Mouse (Mus musculus): ENCODE measurements at regions not wholly inside any gene's neighbourhood (a gene's known extent, or its start where the extent isn't known, plus 50 kb on each side); places are given as distances from the start of the nearest gene placed in this dataset.

- peak; percentile 99 for TF ChIP-seq CTCF (conservative IDR thresholded peaks at IDR 0.05)
These were observed 139.3 kb upstream of the Dcn start for GRCm38 (mm10) chr10:97339866-97340706.

DNA sequence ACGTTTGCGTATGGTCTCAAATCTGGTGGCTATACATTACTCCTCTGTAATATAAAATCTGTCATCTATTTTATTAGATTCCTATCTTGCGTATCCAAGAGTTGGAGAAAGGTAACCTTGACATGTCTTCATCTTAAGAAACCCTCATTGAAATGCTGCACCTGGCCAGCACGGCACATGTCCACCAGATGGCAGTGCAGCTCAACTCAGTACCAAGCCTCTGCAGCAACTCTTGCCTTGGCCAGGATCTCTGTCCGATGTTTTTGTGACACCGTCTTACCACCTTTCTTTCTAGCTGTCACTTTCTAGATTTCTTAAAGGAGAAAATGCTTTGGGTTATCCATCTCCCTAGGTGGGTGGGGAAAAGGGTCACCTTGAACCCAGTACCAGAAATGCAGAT lies 134.1 kb upstream of the Dcn start:
- DNase-seq (ENCODE audit: low spot score in 2 of 2), result peak; percentile 65 to 80
- peak; percentile 99 for TF ChIP-seq CTCF (conservative IDR thresholded peaks at IDR 0.05)
- Histone ChIP-seq H3K4me3 (no peak overlapping the region), H3K27ac (no peak overlapping the region)

More at GRCm38 (mm10) chr10:97339866-97340706, 139.3 kb upstream of the Dcn start:
- Histone ChIP-seq H3K4me3 (no peak overlapping the region; the same call in 1 of the 2 replicates), H3K27ac (no peak overlapping the region)
- peak in 1 of 2 experiments; percentile 32 for DNase-seq (ENCODE audit: low spot score in 2 of 2)

DNA sequence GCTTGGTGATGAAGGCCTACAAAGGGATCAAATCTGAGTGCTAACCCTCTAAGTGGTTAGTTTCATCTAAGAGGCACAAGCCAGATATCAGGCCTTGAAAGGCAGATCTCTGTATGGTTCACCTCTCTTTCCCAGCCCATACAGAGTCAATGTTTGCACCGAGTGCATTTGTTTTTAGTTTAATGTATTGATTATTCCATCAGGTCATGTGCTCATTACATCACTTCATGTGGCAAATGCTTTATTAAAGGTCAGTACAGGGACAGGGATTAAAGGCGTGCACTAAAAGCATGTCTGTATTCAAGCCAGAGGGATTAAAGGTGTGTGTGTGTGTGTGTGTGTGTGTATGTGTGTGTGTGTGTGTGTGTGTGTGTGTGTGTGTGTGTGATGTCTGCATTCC lies 132.5 kb upstream of the Dcn start:
- no peak for TF ChIP-seq CTCF (conservative IDR thresholded peaks at IDR 0.05)
- no peak overlapping the region for H3K27ac ChIP-seq
- no peak overlapping the region for H3K4me3 ChIP-seq
- DNase-seq (ENCODE audit: low spot score in 2 of 2), result no peak

DNA sequence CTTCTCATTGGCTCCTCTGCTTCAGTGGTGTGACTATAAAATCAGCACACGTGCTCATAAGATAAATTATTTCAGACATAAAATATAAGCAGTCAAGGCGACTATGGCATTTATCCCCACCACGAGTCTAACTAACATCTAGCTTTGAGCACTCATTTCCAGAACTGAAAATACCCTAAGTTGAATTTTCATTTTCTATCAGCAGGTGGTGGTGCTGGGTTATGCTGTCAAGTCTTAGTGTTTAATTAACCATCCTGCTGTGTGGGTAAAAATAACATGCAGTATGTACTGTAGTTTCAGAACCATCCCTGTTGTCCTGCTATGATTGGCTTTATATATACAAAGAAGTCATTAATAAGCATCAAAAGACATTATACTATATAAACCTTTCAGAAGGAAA lies 110.8 kb upstream of the Dcn start:
- Histone ChIP-seq H3K27ac (no peak overlapping the region), H3K4me3 (no peak overlapping the region)
- DNase-seq (ENCODE audit: low spot score in 2 of 2), result no peak
- TF ChIP-seq CTCF (conservative IDR thresholded peaks at IDR 0.05), result peak; percentile 75

GRCm38 (mm10) chr10:97375824-97376223 lies 103.6 kb upstream of the Dcn start:
- TF ChIP-seq CTCF (conservative IDR thresholded peaks at IDR 0.05), result peak; percentile 90
- DNase-seq (ENCODE audit: low spot score in 2 of 2), result peak; percentile 40 to 78
- Histone ChIP-seq H3K4me3 (no peak overlapping the region), H3K27ac (no peak overlapping the region)

DNA sequence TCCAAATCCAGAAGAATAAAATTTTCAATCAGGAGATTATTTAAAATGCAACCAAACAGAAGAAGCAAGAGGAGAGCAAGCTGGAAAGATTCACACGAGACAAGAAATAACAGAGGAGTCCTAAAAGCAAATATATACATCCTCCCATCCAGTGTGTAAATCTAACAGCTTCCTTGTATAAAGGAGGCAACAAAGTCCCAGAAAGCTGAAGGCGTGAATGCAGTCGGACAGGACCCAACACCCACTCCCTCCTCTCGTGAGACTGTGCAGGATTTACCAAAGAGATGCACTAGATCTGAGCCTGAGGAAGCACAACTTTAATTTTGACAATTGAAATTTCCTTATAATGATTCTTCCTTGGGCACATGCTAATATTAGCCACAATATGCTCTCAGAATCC lies 103.0 kb upstream of the Dcn start:
- Histone ChIP-seq H3K4me3 (no peak overlapping the region), H3K27ac (no peak overlapping the region)
- TF ChIP-seq CTCF (conservative IDR thresholded peaks at IDR 0.05), result no peak
- DNase-seq (ENCODE audit: low spot score in 2 of 2), result no peak

DNA sequence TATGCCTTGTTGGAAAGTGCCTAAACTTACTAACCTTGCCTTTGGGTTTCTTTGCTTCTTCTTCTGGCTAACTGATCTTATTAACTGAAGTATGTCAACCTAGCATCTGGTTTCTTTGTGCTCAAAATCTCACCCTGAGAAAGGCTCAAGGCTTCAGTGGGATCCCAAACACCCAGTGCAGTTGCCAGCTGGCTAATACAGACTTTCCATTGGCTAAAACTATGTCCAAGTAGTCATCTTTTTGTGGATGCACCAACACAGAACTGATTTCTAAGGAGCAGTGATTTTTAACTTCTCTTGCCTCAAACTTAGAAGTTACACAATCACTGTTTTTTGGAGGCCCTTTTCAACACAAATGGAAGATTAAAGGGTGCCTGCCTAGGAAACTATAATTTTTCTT lies 97.8 kb upstream of the Dcn start:
- H3K4me3 ChIP-seq, result no peak overlapping the region
- DNase-seq (ENCODE audit: low spot score in 2 of 2), result no peak
- no peak overlapping the region for H3K27ac ChIP-seq
- no peak for TF ChIP-seq CTCF (conservative IDR thresholded peaks at IDR 0.05)

DNA sequence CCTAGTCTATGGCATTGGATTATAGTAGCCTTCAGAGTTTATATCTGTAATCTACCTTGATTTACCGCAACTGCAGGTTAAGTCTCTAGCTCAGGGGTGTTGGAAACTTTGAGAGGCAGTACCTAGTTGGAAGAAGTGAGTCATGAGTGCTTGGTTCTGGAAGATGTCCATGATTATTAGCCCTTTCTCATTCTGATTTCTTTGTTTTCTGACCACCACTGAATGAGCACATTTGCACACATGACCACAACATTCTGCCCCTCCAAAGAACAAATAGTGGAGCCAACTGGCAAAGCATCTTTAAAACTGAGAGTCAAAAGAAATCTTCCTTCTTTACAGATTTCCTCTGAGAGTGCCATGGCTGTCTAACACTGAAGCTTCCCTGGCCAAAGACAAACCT lies 95.5 kb upstream of the Dcn start:
- no peak for DNase-seq (ENCODE audit: low spot score in 2 of 2)
- Histone ChIP-seq H3K4me3 (no peak overlapping the region), H3K27ac (no peak overlapping the region)
- no peak for TF ChIP-seq CTCF (conservative IDR thresholded peaks at IDR 0.05)

DNA sequence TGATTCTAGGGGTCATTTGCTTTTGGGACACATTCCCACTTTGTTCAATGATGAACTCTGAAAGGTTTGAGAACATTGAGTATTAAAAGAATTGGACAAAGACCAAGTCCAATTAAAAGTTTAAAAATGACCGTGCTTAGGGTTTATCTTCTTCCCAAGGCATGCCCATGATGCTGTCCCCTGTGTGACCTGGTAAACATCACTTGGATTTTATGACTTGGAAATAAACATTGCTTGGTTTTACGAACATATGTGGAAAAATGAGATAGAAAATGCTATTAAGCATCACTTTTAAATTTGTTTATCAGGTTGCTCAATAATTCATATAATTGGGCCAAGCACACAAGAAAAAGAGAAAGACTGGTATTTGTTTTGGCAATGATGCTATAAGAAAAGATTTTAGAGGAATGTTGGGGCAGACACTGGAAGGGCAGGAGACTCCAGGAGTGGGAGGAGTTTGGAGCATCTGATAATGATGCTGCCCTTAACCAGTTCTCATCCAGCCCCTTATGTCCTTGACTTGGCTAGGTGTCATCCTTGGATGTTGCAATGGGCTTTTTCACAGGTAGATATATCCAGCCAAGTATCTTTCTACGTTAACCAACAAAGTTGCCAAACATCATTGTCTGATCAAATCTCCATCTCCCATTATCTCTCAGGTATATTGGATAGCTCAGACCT lies 92.1 kb upstream of the Dcn start:
- Histone ChIP-seq H3K27ac (no peak overlapping the region), H3K4me3 (no peak overlapping the region)
- no peak for DNase-seq (ENCODE audit: low spot score in 2 of 2)
- TF ChIP-seq CTCF (conservative IDR thresholded peaks at IDR 0.05), result no peak

DNA sequence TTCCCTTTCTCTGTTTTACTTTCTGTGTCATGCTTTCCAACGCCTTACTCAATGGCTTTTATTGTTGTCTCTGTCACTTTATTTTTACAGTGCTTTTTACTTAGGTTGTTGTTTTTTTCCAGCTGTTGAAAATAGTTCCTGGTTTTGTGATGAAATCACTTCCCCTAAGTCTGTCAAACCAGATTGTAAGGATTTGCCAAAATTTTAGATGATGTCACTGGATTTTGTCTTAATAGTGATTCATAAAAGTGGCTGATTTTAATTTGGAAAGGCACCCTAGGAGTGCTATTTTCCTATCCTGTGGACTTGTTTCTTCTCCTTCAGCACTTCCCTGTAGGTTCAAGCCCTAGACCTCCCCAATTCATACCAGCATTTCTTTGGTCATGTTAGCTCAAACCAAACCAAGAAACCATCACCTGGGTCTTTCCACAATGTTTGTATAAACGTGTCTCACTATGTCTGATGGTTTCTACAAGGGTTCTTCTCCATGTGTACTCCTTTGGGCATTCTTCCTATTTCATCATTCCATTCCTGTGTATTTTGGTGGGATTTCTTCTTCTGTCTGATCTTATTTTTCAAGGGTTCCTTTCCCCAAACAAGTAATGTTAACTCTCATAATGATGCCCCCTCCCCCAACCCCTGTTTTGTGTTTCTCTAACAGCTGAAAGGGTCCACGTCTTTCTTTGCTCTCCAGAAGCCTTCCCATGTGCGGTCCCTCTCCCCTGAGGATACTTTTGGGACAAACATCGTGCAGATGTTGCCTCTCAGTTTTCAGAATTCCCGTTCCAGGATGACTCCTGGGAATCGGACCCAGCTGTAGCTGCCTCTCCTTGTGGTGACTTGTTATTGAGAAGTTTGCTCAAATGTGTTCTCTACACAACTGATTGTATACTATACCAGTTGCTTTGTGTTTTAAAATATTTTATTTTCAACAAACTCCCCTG lies 89.5 kb upstream of the Dcn start:
- H3K27ac ChIP-seq, result no peak overlapping the region
- no peak for TF ChIP-seq CTCF (conservative IDR thresholded peaks at IDR 0.05)
- DNase-seq (ENCODE audit: low spot score in 2 of 2), result no peak
- no peak overlapping the region for H3K4me3 ChIP-seq

DNA sequence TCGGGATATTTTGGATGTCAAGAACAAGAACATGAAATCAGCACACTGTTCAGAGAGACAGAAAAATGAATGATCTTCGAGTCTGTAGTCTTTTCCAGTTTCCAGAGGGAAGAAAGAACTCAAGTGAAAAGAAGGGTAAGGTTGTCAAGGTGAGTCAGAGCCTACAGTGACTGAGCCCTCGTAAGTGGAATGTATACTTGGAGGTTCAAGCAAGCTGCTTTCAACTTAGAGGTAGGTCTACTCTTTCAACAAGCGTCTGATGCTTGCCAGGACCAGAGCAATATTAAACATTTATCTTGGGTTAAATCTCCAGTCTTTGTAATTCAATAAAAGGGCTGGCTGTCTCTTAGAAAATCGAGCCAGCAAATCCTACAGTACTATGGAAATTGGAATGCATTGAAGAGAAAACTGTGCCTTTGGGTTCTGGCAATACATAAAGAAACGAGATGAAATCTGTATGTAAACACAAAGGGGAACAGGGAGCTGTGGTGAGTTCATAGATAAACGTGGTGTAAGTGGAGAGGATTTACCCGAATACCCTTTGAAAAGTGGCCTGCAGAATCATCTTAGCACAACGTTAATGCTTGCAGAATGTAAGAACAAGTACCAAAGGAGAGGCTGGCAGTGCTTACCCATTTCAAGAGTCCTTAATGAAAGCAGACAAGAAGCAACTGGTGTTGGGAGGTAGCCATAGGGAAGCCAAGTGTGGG lies 82.2 kb upstream of the Dcn start:
- no peak for DNase-seq (ENCODE audit: low spot score in 2 of 2)
- Histone ChIP-seq H3K4me3 (no peak overlapping the region), H3K27ac (no peak overlapping the region)
- TF ChIP-seq CTCF (conservative IDR thresholded peaks at IDR 0.05), result no peak

GRCm38 (mm10) chr10:97397896-97398295 lies 81.5 kb upstream of the Dcn start:
- DNase-seq (ENCODE audit: low spot score in 2 of 2), result no peak
- Histone ChIP-seq H3K4me3 (no peak overlapping the region), H3K27ac (no peak overlapping the region)
- no peak for TF ChIP-seq CTCF (conservative IDR thresholded peaks at IDR 0.05)
